Mouse (Mus musculus) liver, postnatal 0 days (tissue): ENCODE results near the gene Brap. TPM values are rescaled to one million over a fixed set of nuclear protein-coding genes. Genes with fewer than 3 reads are reported as not detected.
A peak's percentile ranks its signal among the peaks of the same experiment; 100 is the strongest.

Source experiments
- ATAC-seq: fragments of 200-750 bp; cut with Nextera tagmentation; 2 replicates; pipeline ENCODE4 v1.8.0; 2017; ENCODE audit warnings: mild to moderate bottlenecking, moderate library complexity
- DNase-seq: peaks from one replicate; pipeline ENCODE4 v3.0.0-alpha.2; 2016
- H3K27ac ChIP-seq: fragments of 300-500 bp; sonication (generic); 2 replicates; pipeline ENCODE4 v1.5.1; 2014; ENCODE audit warnings: antibody characterized with exemption, moderate library complexity, mild to moderate bottlenecking, low read depth
- H3K27me3 ChIP-seq: fragments of 300-500 bp; sonication (generic); 2 replicates; pipeline ENCODE4 v1.6.1; 2014; ENCODE audit warnings: low read length, control low read depth, mixed read lengths; ENCODE audit not compliant: insufficient read depth
- H3K36me3 ChIP-seq: fragments of 300-500 bp; sonication (generic); replicated peaks from 2 replicates; pipeline ENCODE4 v1.6.1; 2014; ENCODE audit warnings: mild to moderate bottlenecking, control low read depth, low read length, moderate library complexity, mixed read lengths; ENCODE audit not compliant: insufficient read depth
- H3K4me1 ChIP-seq: fragments of 300-500 bp; sonication (generic); 2 replicates; pipeline ENCODE4 v1.6.1; 2014; ENCODE audit warnings: antibody characterized with exemption, mild to moderate bottlenecking, control low read depth; ENCODE audit not compliant: insufficient read depth
- H3K4me2 ChIP-seq: fragments of 300-500 bp; sonication (generic); 2 replicates; pipeline ENCODE4 v1.6.1; 2014; ENCODE audit warnings: low read depth, mild to moderate bottlenecking, low read length, moderate library complexity, mixed read lengths
- H3K4me3 ChIP-seq: fragments of 300-500 bp; sonication (generic); 2 replicates; pipeline ENCODE4 v1.5.1; 2014; ENCODE audit warnings: low read depth, low read length
- H3K9ac ChIP-seq: fragments of 300-500 bp; sonication (generic); replicated peaks from 2 replicates; pipeline ENCODE4 v1.6.1; 2014; ENCODE audit warnings: mild to moderate bottlenecking, moderate library complexity
- H3K9me3 ChIP-seq: fragments of 300-500 bp; sonication (generic); 2 replicates; pipeline ENCODE4 v1.6.1; 2016; ENCODE audit warnings: mild to moderate bottlenecking, control low read depth, low read length, mixed read lengths
- CTCF ChIP-seq: sonication (generic); IDR thresholded peaks from 2 replicates; pipeline ENCODE4 v1.5.1; 2016; ENCODE audit warnings: antibody characterized with exemption, low read depth
- EP300 ChIP-seq: IDR thresholded peaks from 2 replicates; pipeline ENCODE4 v1.6.1; 2016; ENCODE audit warnings: antibody characterized with exemption, low read depth, mild to moderate bottlenecking
- WGBS: fragments of 180-500 bp; shearing (Covaris S2); extraction: QIAGEN DNeasy Blood & Tissue Kit; methylation state at CpG from one replicate; pipeline ENCODE4 v1.1.7; 2014; ENCODE audit not compliant: insufficient replicate concordance; 5-methylcytosine and 5-hydroxymethylcytosine counted together
- polyA plus RNA-seq: library from polyadenylated mRNA; unstranded; fragments of >200 nt; fragmentation: Nextera tagmentation; extraction: Ambion mirVana; gene quantifications from 2 replicates; pipeline ENCODE4 v1.2.1, GENCODE M21; 2015

Brap gene
- polyA plus RNA-seq, 1 experiment from 2014 or later = 37.9 TPM

GRCm38 (mm10) chr5:121664078-121664477 is 3.7 kb downstream of the Brap start:
- peaks cover 47% of the 10 kb centered on the region for H3K36me3 ChIP-seq
- 0 out of 2 replicates have a peak overlapping the region, but pooled peaks have one; percentile 6 for H3K4me2 ChIP-seq
- DNase-seq (no peak), ATAC-seq (no peak)
- no peak overlapping the region for H3K4me3 ChIP-seq
- WGBS = 77% methylated on average over 6 of the region's 6 CpGs
- H3K9me3 ChIP-seq = no peaks in the 10 kb centered on the region
- H3K9ac ChIP-seq = no peak overlapping the region; the same call in 1 of the 2 replicates
- H3K27ac ChIP-seq = peak overlapping the region; percentile 90
- peaks cover 25% of the 10 kb centered on the region for H3K4me1 ChIP-seq
- TF ChIP-seq EP300 = no peak
- TF ChIP-seq CTCF = no peak
- H3K27me3 ChIP-seq = no peaks in the 10 kb centered on the region

GRCm38 (mm10) chr5:121664971-121665370 is 4.6 kb downstream of the Brap start:
- DNase-seq = no peak
- Histone ChIP-seq H3K36me3 (peaks cover 50% of the 10 kb centered on the region), H3K27ac (no peak overlapping the region; the same call in 1 of the 2 replicates), H3K9me3 (no peaks in the 10 kb centered on the region), H3K9ac (no peak overlapping the region), H3K27me3 (no peaks in the 10 kb centered on the region), H3K4me2 (no peak overlapping the region), H3K4me1 (peaks cover 20% of the 10 kb centered on the region), H3K4me3 (no peak overlapping the region)
- TF ChIP-seq EP300 (no peak), CTCF (no peak)
- 93% methylated on average over 9 of the region's 9 CpGs for WGBS
- ATAC-seq = no peak

- H3K4me1 ChIP-seq = peaks cover 12% of the 10 kb centered on the region
- no peak overlapping the region for H3K4me2 ChIP-seq
- H3K9me3 ChIP-seq = no peaks in the 10 kb centered on the region
- no peak overlapping the region for H3K9ac ChIP-seq
- DNase-seq (no peak), ATAC-seq (no peak)
- no peak overlapping the region for H3K4me3 ChIP-seq
- H3K27ac ChIP-seq = 0 out of 2 replicates have a peak overlapping the region, but pooled peaks have one; percentile 3
- peaks cover 60% of the 10 kb centered on the region for H3K36me3 ChIP-seq
- no peak for TF ChIP-seq CTCF
- no peak for TF ChIP-seq EP300
- 56% methylated on average over 4 of the region's 4 CpGs for WGBS
- no peaks in the 10 kb centered on the region for H3K27me3 ChIP-seq
These were observed 6.7 kb downstream of the Brap start for GRCm38 (mm10) chr5:121667067-121667466.

GRCm38 (mm10) chr5:121668411-121668810 is 8.0 kb downstream of the Brap start:
- Histone ChIP-seq H3K9me3 (no peaks in the 10 kb centered on the region), H3K4me2 (no peak overlapping the region), H3K4me1 (peaks cover 7% of the 10 kb centered on the region), H3K4me3 (no peak overlapping the region), H3K9ac (no peak overlapping the region), H3K27me3 (no peaks in the 10 kb centered on the region), H3K36me3 (peaks cover 63% of the 10 kb centered on the region), H3K27ac (no peak overlapping the region)
- no peak for TF ChIP-seq CTCF
- no peak for TF ChIP-seq EP300
- DNase-seq (no peak), ATAC-seq (no peak)
- 74% methylated on average over 6 of the region's 6 CpGs for WGBS

GRCm38 (mm10) chr5:121670412-121670811 is 10.0 kb downstream of the Brap start:
- Histone ChIP-seq H3K27me3 (no peaks in the 10 kb centered on the region), H3K4me3 (no peak overlapping the region), H3K27ac (no peak overlapping the region), H3K4me1 (peaks cover 7% of the 10 kb centered on the region), H3K9ac (no peak overlapping the region), H3K9me3 (no peaks in the 10 kb centered on the region), H3K36me3 (peaks cover 63% of the 10 kb centered on the region), H3K4me2 (no peak overlapping the region)
- 78% methylated on average over 3 of the region's 3 CpGs for WGBS
- ATAC-seq (peak; percentile 39; the same call in 1 of the 2 replicates), DNase-seq (peak; percentile 63)
- TF ChIP-seq CTCF = peak; percentile 78
- TF ChIP-seq EP300 = no peak

- TF ChIP-seq CTCF (no peak), EP300 (no peak)
- no peak overlapping the region for H3K4me3 ChIP-seq
- H3K4me1 ChIP-seq = peaks cover 8% of the 10 kb centered on the region; the same call in 1 of the 2 replicates
- WGBS = 89% methylated on average over 2 of the region's 2 CpGs
- H3K27ac ChIP-seq = no peak overlapping the region
- H3K27me3 ChIP-seq = no peaks in the 10 kb centered on the region
- H3K4me2 ChIP-seq = no peak overlapping the region
- DNase-seq (no peak), ATAC-seq (no peak)
- H3K9ac ChIP-seq = no peak overlapping the region
- no peaks in the 10 kb centered on the region for H3K9me3 ChIP-seq
- peaks cover 82% of the 10 kb centered on the region for H3K36me3 ChIP-seq
These were observed 21.9 kb downstream of the Brap start for GRCm38 (mm10) chr5:121682250-121682649.
